Mouse (Mus musculus) layer of hippocampus, postnatal 36 days (tissue): Measurements from ENCODE around the gene Eif2s3y. TPM values are rescaled to one million over a fixed set of nuclear protein-coding genes. Genes with fewer than 3 reads are reported as not detected.

ENCODE experiments used
- DNase-seq, 2 experiments: peaks; one replicate each; pipeline ENCODE4 v3.0.0; 2022
- microRNA-seq, 2 experiments: library from miRNA; unstranded; fragments of <30 nt; microRNA quantifications; one replicate each; pipeline ENCODE4 v1.2.0; 2021
- total RNA-seq, 2 experiments: library from RNA; stranded (reverse); gene quantifications; 2 replicates each; pipeline ENCODE4 v1.2.3; 2021

Eif2s3y gene
- total RNA-seq = 10 to 100 TPM in 1 of 2 experiments, not detected in 1; 74.5 TPM

GRCm38 (mm10) chrY:1009882-1010751 is at the start of gene Eif2s3y:
Eif2s3y (plus strand) TSS chrY:1010543.
- DNase-seq = peak in 1 of 2 experiments; percentile 61

Small RNA genes within 50 kb of the gene (microRNA-seq; reads per million reads assigned to microRNA genes)
- 0 reads per million in 2 experiments for gene Gm47281

Other genes with a start within 250 kb of the Eif2s3y start
- not detected for gene Zfy1, start 213.1 kb upstream of the Eif2s3y start, total RNA-seq
- gene Uba1y, start 191.9 kb upstream of the Eif2s3y start, total RNA-seq = not detected
- gene Kdm5d, start 112.8 kb upstream of the Eif2s3y start, total RNA-seq = 10 to 100 TPM in 1 of 2 experiments, not detected in 1; 21.5 TPM
- gene Uty, start 235.2 kb downstream of the Eif2s3y start, total RNA-seq = 10 to 100 TPM in 1 of 2 experiments, not detected in 1; 31.2 TPM